Mouse (Mus musculus) layer of hippocampus, postnatal 25 days (tissue): Measurements from ENCODE around the gene Psenen. TPM values are rescaled to one million over a fixed set of nuclear protein-coding genes. Genes with fewer than 3 reads are reported as not detected.

Source experiments
- DNase-seq, 2 experiments: peaks; one replicate each; pipeline ENCODE4 v3.0.0; 2022; ENCODE audit warnings: mixed read lengths in 2 of 2, low spot score in 1 of 2; ENCODE audit errors: extremely low spot score in 1 of 2
- microRNA-seq, 2 experiments: library from miRNA; unstranded; fragments of <30 nt; microRNA quantifications; one replicate each; pipeline ENCODE4 v1.2.0; 2021
- total RNA-seq, 2 experiments: library from RNA; stranded (reverse); gene quantifications; 2 replicates each; pipeline ENCODE4 v1.2.3; 2021

Gene Psenen
- total RNA-seq, 2 experiments from 2014 or later, result 76.0 to 92.1 TPM

- no peak for DNase-seq
These were observed 38.9 kb downstream of the Psenen start for GRCm38 (mm10) chr7:30524487-30524886.

- no peak for DNase-seq
These were observed 40.6 kb downstream of the Psenen start for GRCm38 (mm10) chr7:30522871-30523270.

GRCm38 (mm10) chr7:30520856-30521255 is 42.6 kb downstream of the Psenen start:
- no peak for DNase-seq

DNA sequence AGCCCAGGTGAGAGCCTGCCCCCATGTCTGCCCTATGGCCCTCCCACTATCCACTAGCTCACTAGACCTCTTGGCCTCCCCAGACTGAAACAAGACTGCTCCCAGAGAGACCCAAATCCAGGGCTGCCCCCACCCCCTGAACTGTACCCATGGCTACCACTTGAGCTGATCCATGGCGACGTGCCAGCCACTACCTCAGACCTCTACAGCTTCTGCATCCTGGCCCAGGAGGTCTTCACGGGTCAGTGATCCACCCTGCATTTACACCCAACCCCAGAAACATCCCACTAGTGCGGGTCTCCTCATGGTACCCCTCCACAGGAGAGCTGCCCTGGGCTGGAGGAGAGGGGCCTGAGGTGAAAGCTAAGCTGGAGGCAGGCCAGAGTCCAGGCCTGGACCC is 43.0 kb downstream of the Psenen start:
- DNase-seq, result no peak

GRCm38 (mm10) chr7:30518325-30518724 is 45.1 kb downstream of the Psenen start:
- DNase-seq, result no peak

DNA sequence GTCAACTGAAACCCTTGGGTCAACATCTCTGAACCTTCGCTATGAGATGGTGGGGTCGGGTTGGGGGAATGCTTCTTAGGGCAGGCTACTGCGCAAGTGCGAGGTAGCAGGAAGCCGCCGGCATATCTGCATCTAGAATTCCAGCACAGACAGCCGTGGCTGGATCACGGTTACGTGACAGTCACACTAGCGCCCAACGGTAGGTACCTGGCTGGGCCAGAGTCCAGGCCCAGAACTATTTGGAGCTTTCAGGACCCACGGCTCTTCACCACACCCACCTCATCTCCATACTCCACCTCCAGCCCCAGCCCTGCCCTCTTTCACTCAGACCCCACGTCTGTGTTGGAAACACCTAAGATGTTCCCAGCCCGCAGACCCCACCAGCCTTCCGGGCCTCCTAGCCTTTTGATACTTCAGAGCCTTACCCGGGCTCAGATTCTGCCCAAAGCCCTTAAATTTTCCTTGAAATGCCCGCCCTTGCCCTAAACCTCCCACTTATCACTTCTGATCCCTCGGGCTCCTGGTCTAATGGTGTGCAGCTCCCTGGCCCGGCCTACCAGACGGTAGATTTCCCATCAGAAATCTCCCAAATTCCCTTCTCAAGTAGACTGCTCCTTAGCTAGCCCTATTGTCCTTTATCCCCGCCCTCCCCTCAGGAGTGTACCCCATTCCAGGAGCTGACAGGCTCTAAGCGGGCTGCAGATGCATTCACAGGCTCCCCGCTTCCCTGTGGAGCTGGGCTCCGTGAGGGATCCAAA is 48.2 kb downstream of the Psenen start:
- no peak for DNase-seq

Small RNA genes within 50 kb of the gene (microRNA-seq; reads per million reads assigned to microRNA genes)
- gene Gm38670, result 0 to 1.3 reads per million in 2 experiments
- 0.92 to 1.2 reads per million in 2 experiments for gene Mir3569

Other genes with a start within 250 kb of the Psenen start
- 10 to 100 TPM in 1 of 2 experiments, 1 to 10 TPM in 1; 6.4 to 13.1 TPM for gene Syne4, start 248.8 kb downstream of the Psenen start, total RNA-seq
- under 1 TPM; 0.15 to 0.75 TPM for gene E130208F15Rik, start 241.9 kb downstream of the Psenen start, total RNA-seq
- gene Sdhaf1, start 239.7 kb downstream of the Psenen start, total RNA-seq, result 1 to 10 TPM; 7.8 to 7.9 TPM
- gene Lrfn3, start 200.9 kb downstream of the Psenen start, total RNA-seq, result 10 to 100 TPM; 33.6 to 34.7 TPM
- gene Tyrobp, start 149.9 kb downstream of the Psenen start, total RNA-seq, result 10 to 100 TPM; 28.8 to 31.4 TPM
- gene Hcst, start 143.8 kb downstream of the Psenen start, total RNA-seq, result 1 to 10 TPM in 1 of 2 experiments, under 1 TPM in 1; 0.98 to 1.0 TPM
- 1 to 10 TPM; 2.9 to 3.0 TPM for gene Nfkbid, start 141.9 kb downstream of the Psenen start, total RNA-seq
- 1,000 to 10,000 TPM; 1,227 to 1,377 TPM for gene Aplp1, start 118.1 kb downstream of the Psenen start, total RNA-seq
- 10 to 100 TPM; 15.3 to 16.4 TPM for gene Kirrel2, start 105.9 kb downstream of the Psenen start, total RNA-seq
- 1 to 10 TPM; 1.8 to 2.2 TPM for gene Nphs1, start 105.3 kb downstream of the Psenen start, total RNA-seq
- not detected for gene Prodh2, start 70.0 kb downstream of the Psenen start, total RNA-seq
- 100 to 1,000 TPM; 103 to 132 TPM for gene Arhgap33, start 28.6 kb downstream of the Psenen start, total RNA-seq
- gene Hspb6, start 11.4 kb downstream of the Psenen start, total RNA-seq, result 1 to 10 TPM; 3.4 to 4.3 TPM
- gene Proser3, start 11.3 kb downstream of the Psenen start, total RNA-seq, result 1 to 10 TPM; 3.5 to 3.6 TPM
- gene Lin37, start 3.8 kb downstream of the Psenen start, total RNA-seq, result 10 to 100 TPM; 36.8 to 44.9 TPM
- 10 to 100 TPM; 69.8 to 72.5 TPM for gene U2af1l4, start 326 bp downstream of the Psenen start, total RNA-seq
- 1 to 10 TPM; 6.8 to 8.8 TPM for gene Gm49396, start 283 bp downstream of the Psenen start, total RNA-seq
- 1 to 10 TPM; 4.7 to 5.2 TPM for gene Igflr1, start 1.8 kb upstream of the Psenen start, total RNA-seq
- gene Kmt2b, start 25.1 kb upstream of the Psenen start, total RNA-seq, result 10 to 100 TPM; 39.1 to 57.1 TPM
- not detected for gene Zbtb32, start 35.3 kb upstream of the Psenen start, total RNA-seq
- gene Upk1a, start 49.2 kb upstream of the Psenen start, total RNA-seq, result under 1 TPM in 1 of 2 experiments, not detected in 1; 0.20 TPM
- gene Cox6b1, start 62.5 kb upstream of the Psenen start, total RNA-seq, result 100 to 1,000 TPM; 631 to 741 TPM
- gene Etv2, start 72.2 kb upstream of the Psenen start, total RNA-seq, result not detected
- 10 to 100 TPM; 75.3 to 81.5 TPM for gene Rbm42, start 86.7 kb upstream of the Psenen start, total RNA-seq
- gene Haus5, start 101.4 kb upstream of the Psenen start, total RNA-seq, result 1 to 10 TPM; 4.2 to 6.6 TPM
- not detected for gene Pmis2, start 108.0 kb upstream of the Psenen start, total RNA-seq
- not detected for gene 2200002J24Rik, start 135.3 kb upstream of the Psenen start, total RNA-seq
- 1 to 10 TPM in 1 of 2 experiments, under 1 TPM in 1; 0.74 to 1.1 TPM for gene Atp4a, start 148.6 kb upstream of the Psenen start, total RNA-seq
- gene Tmem147, start 165.9 kb upstream of the Psenen start, total RNA-seq, result 100 to 1,000 TPM; 116 to 132 TPM
- not detected for gene Gapdhs, start 180.1 kb upstream of the Psenen start, total RNA-seq
- gene Sbsn, start 187.8 kb upstream of the Psenen start, total RNA-seq, result 1 to 10 TPM; 7.5 to 7.7 TPM
- gene Dmkn, start 200.1 kb upstream of the Psenen start, total RNA-seq, result 1 to 10 TPM in 1 of 2 experiments, under 1 TPM in 1; 0.66 to 1.3 TPM
- gene Krtdap, start 224.3 kb upstream of the Psenen start, total RNA-seq, result not detected